Mouse (Mus musculus): ENCODE results near the gene Plekhh3. TPM values are rescaled to one million over a fixed set of nuclear protein-coding genes. Genes with fewer than 3 reads are reported as not detected.

Gene Plekhh3
- polyA plus RNA-seq, 1 experiment from 2014 or later = 2.8 TPM

DNA sequence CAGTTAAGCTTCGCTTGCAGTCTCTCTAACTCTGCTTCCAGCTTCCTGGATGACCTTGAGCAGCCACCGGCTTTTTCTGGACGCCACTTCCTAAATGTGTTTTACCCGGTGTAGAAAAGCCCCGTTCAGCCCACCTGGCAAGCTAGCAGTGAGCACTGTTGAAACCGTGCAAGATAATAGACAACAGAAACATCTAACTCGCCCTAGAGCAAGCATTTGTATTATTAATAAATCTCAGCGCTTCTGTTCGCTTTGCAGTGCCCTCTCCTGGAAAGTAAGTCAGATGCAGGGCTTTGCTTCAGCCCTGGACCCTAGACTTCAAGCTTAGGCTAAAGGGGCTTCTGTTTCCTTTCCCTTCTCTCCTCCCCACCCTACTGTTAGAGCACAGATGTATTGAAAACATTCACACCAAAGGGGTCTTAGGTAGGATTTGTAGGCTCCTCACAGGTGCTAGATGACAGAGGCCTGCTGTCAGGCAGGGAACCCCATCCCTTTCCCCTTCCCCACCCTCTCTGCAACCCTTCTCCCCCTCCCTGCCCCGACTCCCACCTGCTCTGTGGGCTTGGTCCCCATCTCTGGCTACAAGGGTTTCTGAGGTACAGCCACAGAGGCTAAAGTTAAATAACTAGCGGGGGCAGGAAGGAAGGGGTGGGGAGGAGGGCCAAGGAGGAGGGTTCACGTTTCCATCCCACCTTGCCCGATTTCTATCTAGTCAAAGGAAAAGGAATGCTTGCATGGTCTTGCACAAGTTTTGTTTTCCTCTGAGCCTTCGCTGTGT lies 3.9 kb upstream of the Plekhh3 start, which contains the start of gene Ccr10:
Gene Ccr10, minus strand, starts transcription at position 593 of the 778 bp plus-strand sequence.
- H3K27me3 ChIP-seq (replicated peaks) = peaks cover 99% of the 10 kb centered on the region
- no peak within 1 kb of the TSS for H3K27ac ChIP-seq
- WGBS (ENCODE audit: insufficient replicate concordance) = 19% methylated on average over 14 of the region's 14 CpGs
- H3K4me1 ChIP-seq = peaks cover 66% of the 10 kb centered on the region
- no peaks in the 10 kb centered on the region for H3K9me3 ChIP-seq (replicated peaks)
- H3K4me2 ChIP-seq = peak within 1 kb of the TSS; percentile 65
- H3K9ac ChIP-seq = no peak within 1 kb of the TSS
- no peaks in the 10 kb centered on the region for H3K36me3 ChIP-seq
- no peak for ATAC-seq
- H3K4me3 ChIP-seq = peak within 1 kb of the TSS; percentile 35

- Histone ChIP-seq H3K36me3 (no peaks in the 10 kb centered on the region), H3K9ac (no peak overlapping the region), H3K4me1 (peaks cover 71% of the 10 kb centered on the region), H3K27me3 (replicated peaks) (peaks cover 100% of the 10 kb centered on the region), H3K9me3 (replicated peaks) (no peaks in the 10 kb centered on the region), H3K4me3 (peak overlapping the region; percentile 35), H3K27ac (no peak overlapping the region), H3K4me2 (peak overlapping the region; percentile 65)
- 34% methylated on average over 9 of the region's 9 CpGs for WGBS (ENCODE audit: insufficient replicate concordance)
- no peak for ATAC-seq
These were observed 3.2 kb upstream of the Plekhh3 start for GRCm38 (mm10) chr11:101174389-101174745.

DNA sequence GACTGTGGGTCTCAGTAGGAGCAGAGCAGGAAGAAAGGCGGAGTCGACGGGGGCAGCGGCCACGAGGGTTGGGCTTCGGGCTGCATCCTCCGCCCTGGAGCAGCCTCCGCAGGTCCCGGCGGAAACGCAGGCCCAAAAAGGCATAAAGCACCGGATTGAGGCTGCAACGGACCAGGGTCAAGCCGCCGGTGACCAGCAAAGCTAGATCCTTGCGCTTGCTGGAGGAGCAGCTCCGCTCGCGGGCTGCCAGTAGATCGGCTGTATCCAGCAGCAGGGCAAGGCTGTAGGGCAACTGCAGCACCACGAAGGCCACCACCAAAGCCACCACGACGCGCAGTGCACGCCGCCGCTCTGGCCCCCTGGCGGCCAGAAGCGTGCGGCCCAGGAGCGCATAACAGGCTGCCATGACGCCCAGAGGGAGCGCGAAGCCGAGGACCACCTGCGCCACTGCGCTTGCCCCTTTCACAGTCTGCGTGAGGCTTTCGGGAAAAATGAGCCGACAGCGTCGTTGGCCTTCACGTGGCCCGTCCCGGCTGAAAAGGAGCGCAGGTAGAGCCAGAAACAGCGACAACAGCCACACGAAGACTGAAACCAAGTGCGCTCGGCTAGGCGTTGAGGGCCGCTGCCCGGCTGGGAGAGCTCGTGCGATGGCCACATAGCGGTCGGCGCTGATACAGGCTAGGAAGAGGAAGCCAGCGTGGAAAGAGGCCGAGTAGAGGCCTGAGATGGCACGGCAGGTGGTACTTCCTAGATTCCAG lies 2.7 kb upstream of the Plekhh3 start:
- Histone ChIP-seq H3K27ac (no peak overlapping the region), H3K27me3 (replicated peaks) (peaks cover 100% of the 10 kb centered on the region), H3K9ac (peak overlapping the region; percentile 5; the same call in 1 of the 2 replicates), H3K4me1 (peaks cover 75% of the 10 kb centered on the region), H3K4me3 (peak overlapping the region; percentile 35), H3K36me3 (no peaks in the 10 kb centered on the region), H3K4me2 (peak overlapping the region; percentile 65), H3K9me3 (replicated peaks) (no peaks in the 10 kb centered on the region)
- WGBS (ENCODE audit: insufficient replicate concordance) = 2% methylated on average over 61 of the region's 61 CpGs
- peak; percentile 63 for ATAC-seq

GRCm38 (mm10) chr11:101173112-101173511 lies 2.0 kb upstream of the Plekhh3 start:
- H3K27ac ChIP-seq = no peak overlapping the region

DNA sequence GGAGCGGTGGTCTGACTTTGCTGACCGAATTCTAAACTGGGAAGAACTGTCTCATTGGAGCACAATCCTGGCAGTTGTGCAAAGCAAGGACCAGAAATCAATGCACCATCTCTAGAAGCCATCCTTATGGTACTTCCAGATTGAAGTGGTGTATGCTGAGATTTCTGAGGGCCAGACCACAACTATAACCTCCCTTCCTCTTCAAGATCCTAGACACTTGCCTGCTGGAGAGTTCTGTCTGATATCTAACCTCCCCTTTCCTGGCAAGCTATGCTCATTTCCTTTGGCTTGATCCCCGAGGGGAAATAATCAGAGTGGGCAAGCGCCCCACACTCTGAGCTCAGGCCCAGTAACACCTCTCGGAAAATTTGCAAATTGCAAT lies 1.3 kb upstream of the Plekhh3 start:
- 5% methylated on average over 5 of the region's 5 CpGs for WGBS (ENCODE audit: insufficient replicate concordance)
- Histone ChIP-seq H3K4me3 (peak overlapping the region; percentile 55), H3K27me3 (replicated peaks) (peaks cover 100% of the 10 kb centered on the region), H3K36me3 (peaks cover 5% of the 10 kb centered on the region; the same call in 1 of the 2 replicates), H3K4me2 (peak overlapping the region; percentile 68), H3K4me1 (peaks cover 86% of the 10 kb centered on the region), H3K27ac (peak overlapping the region; percentile 56), H3K9me3 (replicated peaks) (no peaks in the 10 kb centered on the region), H3K9ac (peak overlapping the region; percentile 32; the same call in 1 of the 2 replicates)
- ATAC-seq = no peak

More at GRCm38 (mm10) chr11:101173112-101173511, 2.0 kb upstream of the Plekhh3 start:
- H3K4me1 ChIP-seq = peaks cover 80% of the 10 kb centered on the region
- WGBS (ENCODE audit: insufficient replicate concordance) = 11% methylated on average over 11 of the region's 11 CpGs
- ATAC-seq = no peak
- H3K4me3 ChIP-seq = 0 out of 2 replicates have a peak overlapping the region, but pooled peaks have one; percentile 35
- H3K4me2 ChIP-seq = peak overlapping the region; percentile 65
- H3K9me3 ChIP-seq (replicated peaks) = no peaks in the 10 kb centered on the region
- H3K9ac ChIP-seq = no peak overlapping the region
- H3K27me3 ChIP-seq (replicated peaks) = peaks cover 100% of the 10 kb centered on the region
- no peaks in the 10 kb centered on the region for H3K36me3 ChIP-seq

DNA sequence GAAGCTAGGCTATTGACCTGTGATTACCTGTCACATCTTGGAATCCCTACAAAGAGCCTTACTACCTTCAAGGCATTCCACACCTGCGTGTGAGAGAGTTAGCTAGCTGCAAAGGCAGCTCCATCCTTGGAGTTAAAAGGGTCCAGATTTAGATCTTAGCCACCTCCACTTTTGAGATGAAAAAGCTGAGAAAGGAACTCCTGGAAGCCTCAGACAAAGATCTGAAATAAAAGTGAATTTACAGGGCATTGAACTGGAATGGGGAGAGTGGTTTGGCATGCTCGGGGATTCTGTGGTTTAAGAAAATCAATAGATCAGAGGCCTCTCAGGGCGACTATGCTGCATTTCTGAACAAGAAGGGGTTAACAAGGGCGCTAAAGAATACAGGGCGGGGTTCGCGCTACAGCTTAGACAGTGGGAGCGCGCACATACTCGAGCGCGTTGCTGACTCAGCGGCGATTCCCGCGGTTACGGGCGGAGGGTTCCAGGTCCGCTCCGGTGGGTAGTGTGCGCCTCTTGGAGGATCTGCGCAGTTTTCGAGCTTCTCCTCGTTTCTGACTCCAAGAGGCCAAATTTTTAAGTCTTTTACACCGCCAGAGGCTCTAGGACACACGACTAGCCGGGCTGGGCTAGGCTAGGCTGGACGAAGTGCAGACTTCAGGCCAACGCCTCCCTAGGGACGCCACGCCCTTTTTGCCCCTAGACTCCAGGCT lies 726 bp upstream of the Plekhh3 start:
- Histone ChIP-seq H3K36me3 (peaks cover 9% of the 10 kb centered on the region; the same call in 1 of the 2 replicates), H3K9me3 (replicated peaks) (no peaks in the 10 kb centered on the region), H3K4me3 (peak overlapping the region; percentile 55), H3K27me3 (replicated peaks) (peaks cover 100% of the 10 kb centered on the region), H3K27ac (peak overlapping the region; percentile 56), H3K9ac (peak overlapping the region; percentile 32; the same call in 1 of the 2 replicates), H3K4me1 (peaks cover 83% of the 10 kb centered on the region), H3K4me2 (peak overlapping the region; percentile 68)
- under 1% methylated on average over 31 of the region's 31 CpGs for WGBS (ENCODE audit: insufficient replicate concordance)
- no peak; the same call in 1 of the 2 replicates for ATAC-seq

DNA sequence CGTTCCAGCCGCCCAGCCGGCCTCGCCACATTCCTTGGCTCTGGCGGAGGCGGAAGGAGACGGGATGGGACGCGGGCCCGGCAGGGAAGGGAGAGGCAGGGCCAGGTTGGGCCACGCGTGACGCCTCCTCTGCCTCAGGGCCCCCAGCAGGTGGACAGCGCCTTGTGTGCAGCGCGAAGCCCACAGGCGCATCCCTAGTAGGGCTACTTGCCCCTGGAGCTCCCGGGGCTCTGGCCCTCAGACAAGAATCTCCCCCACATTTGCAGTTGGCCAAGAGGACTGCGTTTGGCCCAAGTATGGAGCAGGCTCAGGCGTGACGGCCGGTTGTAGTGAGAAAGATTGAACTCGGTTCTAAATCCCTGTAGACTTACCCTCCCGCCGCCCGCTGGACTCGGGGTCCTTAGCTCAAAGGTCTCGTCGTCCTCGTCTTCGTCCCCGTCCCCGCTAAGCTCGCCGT lies 769 bp downstream of the Plekhh3 start, which contains the start of gene Cntnap1:
Gene Cntnap1, plus strand, starts transcription at position 170 of the 457 bp plus-strand sequence.
- peak within 1 kb of the TSS; percentile 55 for H3K4me3 ChIP-seq
- H3K27me3 ChIP-seq (replicated peaks) = peaks cover 100% of the 10 kb centered on the region
- H3K36me3 ChIP-seq = peaks cover 9% of the 10 kb centered on the region; the same call in 1 of the 2 replicates
- no peaks in the 10 kb centered on the region for H3K9me3 ChIP-seq (replicated peaks)
- H3K9ac ChIP-seq = peak within 1 kb of the TSS; percentile 47
- 1% methylated on average over 35 of the region's 35 CpGs for WGBS (ENCODE audit: insufficient replicate concordance)
- peak within 1 kb of the TSS; percentile 18; the same call in 1 of the 2 replicates for H3K27ac ChIP-seq
- H3K4me2 ChIP-seq = peak within 1 kb of the TSS; percentile 68
- ATAC-seq = no peak
- H3K4me1 ChIP-seq = peaks cover 73% of the 10 kb centered on the region

GRCm38 (mm10) chr11:101169301-101170107 lies 1.6 kb downstream of the Plekhh3 start:
- H3K4me2 ChIP-seq = peak overlapping the region; percentile 68
- WGBS (ENCODE audit: insufficient replicate concordance) = 12% methylated on average over 17 of the region's 17 CpGs
- H3K9me3 ChIP-seq (replicated peaks) = no peaks in the 10 kb centered on the region
- H3K27ac ChIP-seq = no peak overlapping the region
- peaks cover 9% of the 10 kb centered on the region; the same call in 1 of the 2 replicates for H3K36me3 ChIP-seq
- no peak for ATAC-seq
- H3K27me3 ChIP-seq (replicated peaks) = peaks cover 100% of the 10 kb centered on the region
- H3K4me1 ChIP-seq = peaks cover 73% of the 10 kb centered on the region
- peak overlapping the region; percentile 47; the same call in 1 of the 2 replicates for H3K9ac ChIP-seq
- H3K4me3 ChIP-seq = peak overlapping the region; percentile 55

GRCm38 (mm10) chr11:101168301-101168980 lies 2.7 kb downstream of the Plekhh3 start:
- Histone ChIP-seq H3K4me3 (no peak overlapping the region), H3K4me2 (no peak overlapping the region), H3K27me3 (replicated peaks) (peaks cover 100% of the 10 kb centered on the region), H3K4me1 (peaks cover 74% of the 10 kb centered on the region), H3K9me3 (replicated peaks) (no peaks in the 10 kb centered on the region), H3K9ac (no peak overlapping the region), H3K27ac (no peak overlapping the region), H3K36me3 (peaks cover 9% of the 10 kb centered on the region; the same call in 1 of the 2 replicates)
- ATAC-seq = no peak
- WGBS (ENCODE audit: insufficient replicate concordance) = 29% methylated on average over 18 of the region's 18 CpGs

GRCm38 (mm10) chr11:101167963-101168300 lies 3.2 kb downstream of the Plekhh3 start:
- H3K9me3 ChIP-seq (replicated peaks) = no peaks in the 10 kb centered on the region
- H3K27ac ChIP-seq = no peak overlapping the region
- no peak for ATAC-seq
- peaks cover 70% of the 10 kb centered on the region for H3K4me1 ChIP-seq
- no peak overlapping the region for H3K4me3 ChIP-seq
- no peak overlapping the region for H3K9ac ChIP-seq
- H3K4me2 ChIP-seq = no peak overlapping the region
- H3K27me3 ChIP-seq (replicated peaks) = peaks cover 100% of the 10 kb centered on the region
- peaks cover 9% of the 10 kb centered on the region; the same call in 1 of the 2 replicates for H3K36me3 ChIP-seq
- WGBS (ENCODE audit: insufficient replicate concordance) = 30% methylated on average over 8 of the region's 8 CpGs
